8 mouse cellular contexts compared by ENCODE assay signal in the genomic region with DNA sequence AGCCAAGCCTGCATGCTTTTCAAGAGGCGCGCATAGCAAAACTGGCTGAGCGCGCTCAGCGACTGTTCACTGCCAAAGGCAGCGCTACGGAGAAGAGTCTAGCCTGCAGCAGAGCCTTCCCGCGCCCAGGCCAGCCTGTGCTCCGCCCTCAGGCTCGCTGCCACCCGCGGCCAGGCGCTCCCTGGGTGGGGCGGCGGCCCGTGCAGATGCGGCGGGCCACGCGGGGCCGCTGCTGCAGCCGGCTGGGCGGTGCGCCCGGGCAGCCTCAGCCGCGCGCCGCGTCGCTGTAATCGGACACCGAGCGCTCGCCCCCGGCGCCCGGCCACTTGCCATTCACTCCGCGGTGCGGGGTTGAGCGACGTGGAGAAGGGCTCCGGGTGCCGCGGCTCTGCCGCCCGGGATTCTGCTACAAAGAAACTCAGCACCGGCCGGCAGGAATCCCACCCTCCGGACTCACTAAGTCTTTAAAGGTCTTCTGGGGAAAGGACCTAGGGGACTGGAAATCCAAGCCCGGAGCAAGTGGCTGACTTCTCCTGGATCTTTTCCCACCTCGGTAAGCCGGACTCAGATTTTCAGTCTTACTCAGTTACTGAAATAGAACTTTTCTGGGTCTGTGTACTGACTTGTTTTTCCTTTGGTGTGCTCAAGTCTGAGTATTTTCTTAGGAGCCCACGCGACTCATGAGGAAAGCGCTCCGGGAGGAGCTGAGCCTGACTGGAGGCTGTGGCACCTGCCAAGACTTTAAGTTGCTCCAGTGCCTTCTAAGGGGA. TPM values are rescaled to one million over a fixed set of nuclear protein-coding genes. Genes with fewer than 3 reads are reported as not detected.
DNase-seq lines count a peak whose midpoint lies in the region; ATAC-seq and TF ChIP-seq lines count a peak whose summit lies in the region.

No protein-coding gene starts in this region.

- TF ChIP-seq POLR2A in thymus, adult 2 months (IDR thresholded peaks at IDR 0.05; ENCODE audit: control insufficient read depth, extremely low read depth, insufficient read depth, low read length, poor library complexity): no peak

- H3K27ac ChIP-seq in thymus, adult 2 months (ENCODE audit: control insufficient read depth, insufficient read depth, low read length): no peak overlapping the region
- peak overlapping the region; percentile 48 for H3K27ac ChIP-seq in forebrain, embryonic 12.5 days
- H3K27ac ChIP-seq in heart, embryonic 15.5 days: peak overlapping the region; percentile 75
- no peak overlapping the region for H3K27ac ChIP-seq in liver, postnatal 0 days (ENCODE audit: low read depth)
- H3K27ac ChIP-seq in neural tube, embryonic 14.5 days (ENCODE audit: low read depth, low read length): peak overlapping the region; percentile 58; the same call in 1 of the 2 replicates

- no peaks in the 10 kb centered on the region for H3K36me3 ChIP-seq in thymus, adult 2 months (ENCODE audit: control insufficient read depth, insufficient read depth, low read length)
- H3K36me3 ChIP-seq in forebrain, embryonic 12.5 days (replicated peaks): no peaks in the 10 kb centered on the region
- H3K36me3 ChIP-seq in heart, embryonic 15.5 days: no peaks in the 10 kb centered on the region
- no peaks in the 10 kb centered on the region for H3K36me3 ChIP-seq in liver, postnatal 0 days (replicated peaks; ENCODE audit: insufficient read depth, low read length)
- no peaks in the 10 kb centered on the region for H3K36me3 ChIP-seq in neural tube, embryonic 14.5 days (ENCODE audit: control insufficient read depth, insufficient read depth, low read length)

- peak overlapping the region; percentile 62 for H3K9ac ChIP-seq in forebrain, embryonic 12.5 days
- peak overlapping the region; percentile 66 for H3K9ac ChIP-seq in heart, embryonic 15.5 days
- no peak overlapping the region for H3K9ac ChIP-seq in liver, postnatal 0 days (replicated peaks)
- peak overlapping the region; percentile 55 for H3K9ac ChIP-seq in neural tube, embryonic 14.5 days (replicated peaks; ENCODE audit: low read depth, low read length)

- H3K4me2 ChIP-seq in forebrain, embryonic 12.5 days: peak overlapping the region; percentile 75
- peak overlapping the region; percentile 89 for H3K4me2 ChIP-seq in heart, embryonic 15.5 days
- peak overlapping the region; percentile 74 for H3K4me2 ChIP-seq in liver, postnatal 0 days (ENCODE audit: low read depth, low read length)
- H3K4me2 ChIP-seq in neural tube, embryonic 14.5 days (ENCODE audit: low read depth, low read length): peak overlapping the region; percentile 77

- H3K9me3 ChIP-seq in forebrain, embryonic 12.5 days: no peaks in the 10 kb centered on the region
- H3K9me3 ChIP-seq in heart, embryonic 15.5 days (replicated peaks): no peaks in the 10 kb centered on the region
- H3K9me3 ChIP-seq in liver, postnatal 0 days (ENCODE audit: low read length): no peaks in the 10 kb centered on the region
- H3K9me3 ChIP-seq in neural tube, embryonic 14.5 days (ENCODE audit: control insufficient read depth, low read length): no peaks in the 10 kb centered on the region

- TF ChIP-seq CTCF in thymus, adult 2 months (IDR thresholded peaks at IDR 0.05; ENCODE audit: borderline replicate concordance, control insufficient read depth, extremely low read depth, insufficient read depth, low read length, poor library complexity): no peak
- no peak for TF ChIP-seq CTCF in liver, postnatal 0 days (IDR thresholded peaks at IDR 0.05; ENCODE audit: low read depth)

- no peaks in the 10 kb centered on the region for H3K4me1 ChIP-seq in thymus, adult 2 months (replicated peaks; ENCODE audit: control insufficient read depth, insufficient read depth, low read length)
- no peaks in the 10 kb centered on the region; the same call in 1 of the 2 replicates for H3K4me1 ChIP-seq in forebrain, embryonic 12.5 days
- no peaks in the 10 kb centered on the region; the same call in 1 of the 2 replicates for H3K4me1 ChIP-seq in heart, embryonic 15.5 days (replicated peaks)
- H3K4me1 ChIP-seq in liver, postnatal 0 days (ENCODE audit: insufficient read depth): no peaks in the 10 kb centered on the region
- 0 out of 2 replicates have a peak, but pooled peaks cover 2% of the 10 kb centered on the region for H3K4me1 ChIP-seq in neural tube, embryonic 14.5 days (ENCODE audit: control insufficient read depth, insufficient read depth, low read length)

- 3% methylated on average over 59 of the region's 59 CpGs for WGBS in thymus, adult 2 months
- under 1% methylated on average over 59 of the region's 59 CpGs for WGBS in forebrain, embryonic 12.5 days
- WGBS in heart, embryonic 15.5 days: under 1% methylated on average over 59 of the region's 59 CpGs
- 3% methylated on average over 42 of the region's 59 CpGs for WGBS in liver, postnatal 0 days (ENCODE audit: insufficient replicate concordance)
- WGBS in neural tube, embryonic 14.5 days: under 1% methylated on average over 59 of the region's 59 CpGs

- H3K4me3 ChIP-seq in thymus, adult 2 months (ENCODE audit: control insufficient read depth, insufficient read depth, low read length): no peak overlapping the region
- peak overlapping the region; percentile 56 for H3K4me3 ChIP-seq in forebrain, embryonic 12.5 days (replicated peaks)
- H3K4me3 ChIP-seq in heart, embryonic 15.5 days: peak overlapping the region; percentile 82
- H3K4me3 ChIP-seq in liver, postnatal 0 days (ENCODE audit: low read depth, low read length): peak overlapping the region; percentile 44
- H3K4me3 ChIP-seq in neural tube, embryonic 14.5 days (ENCODE audit: low read depth, low read length): peak overlapping the region; percentile 48

- no peaks in the 10 kb centered on the region for H3K27me3 ChIP-seq in thymus, adult 2 months (ENCODE audit: control insufficient read depth, insufficient read depth, low read length)
- peaks cover 3% of the 10 kb centered on the region; the same call in 1 of the 2 replicates for H3K27me3 ChIP-seq in forebrain, embryonic 12.5 days
- no peaks in the 10 kb centered on the region for H3K27me3 ChIP-seq in heart, embryonic 15.5 days
- H3K27me3 ChIP-seq in liver, postnatal 0 days (ENCODE audit: insufficient read depth, low read length): peaks cover 16% of the 10 kb centered on the region
- H3K27me3 ChIP-seq in neural tube, embryonic 14.5 days (ENCODE audit: control insufficient read depth, insufficient read depth, low read length): no peaks in the 10 kb centered on the region; the same call in 1 of the 2 replicates

- TF ChIP-seq EP300 in liver, postnatal 0 days (IDR thresholded peaks at IDR 0.05; ENCODE audit: low read depth): no peak

- peak; percentile 2 to 5 for DNase-seq in thymus, adult 18-20 months
- DNase-seq in thymus, adult 2 months: no peak
- peak; percentile 85 for DNase-seq in kidney, postnatal 10 days
- DNase-seq in liver, postnatal 0 days: peak; percentile 33
- peak; percentile 76 to 77 for DNase-seq in urinary bladder, adult 18-20 months (ENCODE audit: low spot score in 2 of 2)

- ATAC-seq in forebrain, embryonic 12.5 days (ENCODE audit: low FRiP score): peak; percentile 97
- ATAC-seq in heart, embryonic 15.5 days (replicated peaks; ENCODE audit: insufficient number of reproducible peaks, insufficient read depth, low FRiP score, low read depth): peak; percentile 94
- peak; percentile 49 for ATAC-seq in liver, postnatal 0 days
- ATAC-seq in neural tube, embryonic 14.5 days (ENCODE audit: low read depth): peak; percentile 93

RNA-seq across cellular contexts. Expression of a gene that starts 0.5 kb away (rescaled TPM):
- 0.56 and 1.2 TPM in 2 replicates for polyA plus RNA-seq in thymus, adult 2 months (2012; rRNA removed)
- 15.4 and 21.6 TPM in 2 replicates for polyA plus RNA-seq in forebrain, embryonic 12.5 days (2016; fragmentation: Nextera tagmentation; extraction: Ambion mirVana)
- polyA plus RNA-seq in heart, embryonic 15.5 days (2015; fragmentation: Nextera tagmentation; extraction: Ambion mirVana): 9.1 and 12.4 TPM in 2 replicates
- polyA plus RNA-seq in liver, postnatal 0 days (2015; fragmentation: Nextera tagmentation; extraction: Ambion mirVana): 0.53 and 0.84 TPM in 2 replicates
- polyA plus RNA-seq in neural tube, embryonic 14.5 days (2014; fragmentation: Nextera tagmentation; extraction: Ambion mirVana): 37.5 and 45.4 TPM in 2 replicates

Comparison
In these comparisons a context has a peak if more than half of its experiments do, and no peak if none do; other contexts are left out.
1. H3K27ac ChIP-seq: peak in forebrain, embryonic 12.5 days (single experiment), heart, embryonic 15.5 days (single experiment) and neural tube, embryonic 14.5 days (single experiment); none in thymus, adult 2 months (single experiment) and liver, postnatal 0 days (single experiment).
2. Peak in every context shown above with its lines, with median percentiles within 50 percentile points of each other: ATAC-seq and H3K4me2 ChIP-seq.